Mouse (Mus musculus) limb, embryonic 11.5 days (tissue): Measurements from ENCODE around the gene Gcm1. TPM values are rescaled to one million over a fixed set of nuclear protein-coding genes. Genes with fewer than 3 reads are reported as not detected.

Experiments
- ATAC-seq: fragments of 200-750 bp; cut with Nextera tagmentation; 2 replicates; pipeline ENCODE4 v1.8.0; 2017; ENCODE audit warnings: low read depth; ENCODE audit not compliant: insufficient number of reproducible peaks, low FRiP score, low TSS enrichment
- DNase-seq: peaks from one replicate; pipeline ENCODE4 v3.0.0-alpha.2; 2015; ENCODE audit warnings: low spot score
- H3K27ac ChIP-seq: fragments of 300-500 bp; sonication (generic); replicated peaks from 2 replicates; pipeline ENCODE4 v1.5.1; 2014; ENCODE audit warnings: low read depth, mild to moderate bottlenecking, low read length
- H3K27me3 ChIP-seq: fragments of 300-500 bp; sonication (generic); 2 replicates; pipeline ENCODE4 v1.6.1; 2014; ENCODE audit warnings: mild to moderate bottlenecking, low read length, mixed read lengths; ENCODE audit not compliant: control insufficient read depth, insufficient read depth
- H3K36me3 ChIP-seq: fragments of 300-500 bp; sonication (generic); 2 replicates; pipeline ENCODE4 v1.6.1; 2014; ENCODE audit warnings: mild to moderate bottlenecking, low read length, moderate library complexity, mixed read lengths; ENCODE audit not compliant: control insufficient read depth, insufficient read depth
- H3K4me1 ChIP-seq: fragments of 300-500 bp; sonication (generic); 2 replicates; pipeline ENCODE4 v1.6.1; 2014; ENCODE audit warnings: low read length, mixed read lengths; ENCODE audit not compliant: control insufficient read depth, insufficient read depth
- H3K4me2 ChIP-seq: fragments of 300-500 bp; sonication (generic); 2 replicates; pipeline ENCODE4 v1.6.1; 2014; ENCODE audit warnings: low read depth, mild to moderate bottlenecking, moderate library complexity; ENCODE audit not compliant: severe bottlenecking
- H3K4me3 ChIP-seq: fragments of 300-500 bp; sonication (generic); 2 replicates; pipeline ENCODE4 v1.5.1; 2014; ENCODE audit warnings: low read depth, low read length
- H3K9ac ChIP-seq: fragments of 300-500 bp; sonication (generic); 2 replicates; pipeline ENCODE4 v1.6.1; 2014; ENCODE audit warnings: mild to moderate bottlenecking, low read length
- H3K9me3 ChIP-seq: fragments of 300-500 bp; sonication (generic); 2 replicates; pipeline ENCODE4 v1.6.1; 2016; ENCODE audit warnings: low read length; ENCODE audit not compliant: control insufficient read depth
- WGBS: fragments of 180-500 bp; shearing (Covaris S2); extraction: QIAGEN DNeasy Blood & Tissue Kit; methylation state at CpG from one replicate; pipeline ENCODE4 v1.1.7; 2014; 5-methylcytosine and 5-hydroxymethylcytosine counted together
- polyA plus RNA-seq: library from polyadenylated mRNA; unstranded; fragments of >200 nt; fragmentation: Nextera tagmentation; extraction: Ambion mirVana; gene quantifications from 2 replicates; pipeline ENCODE4 v1.2.1, GENCODE M21; 2014

Gcm1 gene
- polyA plus RNA-seq, 1 experiment from 2014 or later, result 0.25 TPM

DNA sequence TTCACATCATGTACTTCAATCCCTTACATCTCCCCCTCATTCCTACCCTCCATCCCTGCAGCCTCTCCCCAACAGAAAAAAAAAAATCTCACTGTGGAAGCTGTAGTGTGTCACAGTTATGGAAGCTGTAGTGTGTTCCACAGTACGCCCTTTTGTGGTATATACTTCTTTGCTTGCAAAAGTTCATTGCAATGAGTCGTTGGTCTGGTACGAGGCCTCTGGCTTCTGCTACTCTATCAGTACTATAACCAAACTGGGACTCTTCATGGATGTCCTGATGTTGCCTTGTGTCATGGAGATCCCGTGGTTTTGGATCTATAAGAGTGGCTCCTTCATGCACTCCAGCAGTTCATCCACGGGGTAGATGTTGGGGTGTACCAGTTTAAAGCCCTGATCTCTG lies 39.0 kb upstream of the Gcm1 start:
- 82% methylated on average over 5 of the region's 5 CpGs for WGBS
- H3K9ac ChIP-seq, result no peak overlapping the region

DNA sequence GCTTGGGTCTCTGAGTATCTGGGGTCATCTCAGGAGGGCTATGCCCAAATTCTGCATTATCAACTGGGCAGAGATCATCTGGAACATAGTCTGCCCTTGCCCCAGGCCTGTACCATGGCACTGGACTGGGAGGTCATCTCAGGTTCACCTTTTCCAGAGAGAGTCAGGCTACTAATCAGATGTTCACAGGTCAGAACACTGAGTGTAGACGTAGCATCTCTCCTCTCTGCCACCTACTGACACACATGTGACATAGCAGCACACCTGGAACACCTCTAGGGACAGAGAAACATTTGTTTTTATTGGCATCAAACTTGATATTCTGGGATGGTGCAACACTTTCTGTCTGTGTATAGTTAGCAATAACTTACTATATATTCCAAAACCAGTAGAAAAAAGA lies 37.9 kb upstream of the Gcm1 start:
- no peak overlapping the region for H3K9ac ChIP-seq
- no peaks in the 10 kb centered on the region for H3K36me3 ChIP-seq
- no peak overlapping the region for H3K27ac ChIP-seq
- no peaks in the 10 kb centered on the region for H3K4me1 ChIP-seq
- 39% methylated on average over 1 of the region's 1 CpGs for WGBS
- H3K9me3 ChIP-seq, result no peaks in the 10 kb centered on the region
- no peak overlapping the region for H3K4me2 ChIP-seq
- no peak overlapping the region for H3K4me3 ChIP-seq
- DNase-seq (no peak), ATAC-seq (no peak)
- H3K27me3 ChIP-seq, result no peaks in the 10 kb centered on the region

More for the DNA sequence above, 39.0 kb upstream of the Gcm1 start:
- Histone ChIP-seq H3K27ac (no peak overlapping the region), H3K27me3 (no peaks in the 10 kb centered on the region), H3K4me2 (no peak overlapping the region), H3K4me3 (no peak overlapping the region), H3K9me3 (no peaks in the 10 kb centered on the region), H3K36me3 (no peaks in the 10 kb centered on the region), H3K4me1 (no peaks in the 10 kb centered on the region)
- DNase-seq (no peak), ATAC-seq (no peak)

DNA sequence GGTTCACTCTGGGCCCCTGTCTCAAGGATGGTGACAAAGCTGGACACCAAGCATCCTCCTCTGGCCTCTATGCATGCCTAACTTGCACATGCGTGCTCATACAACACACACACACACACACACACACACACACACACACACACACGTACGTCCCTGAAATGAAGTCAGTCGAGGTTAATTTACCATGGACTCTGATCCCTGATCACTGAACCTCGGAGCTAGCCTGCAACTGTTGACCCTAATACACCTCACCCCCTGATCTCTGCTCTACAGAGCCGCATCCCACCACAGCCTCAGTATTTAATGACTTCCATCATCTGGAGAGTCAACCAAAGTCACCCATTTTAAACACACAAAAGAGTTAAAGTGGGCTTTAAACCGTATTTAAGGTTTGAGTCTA lies 35.9 kb upstream of the Gcm1 start:
- no peak overlapping the region for H3K4me2 ChIP-seq
- no peaks in the 10 kb centered on the region for H3K4me1 ChIP-seq
- H3K4me3 ChIP-seq, result no peak overlapping the region
- no peaks in the 10 kb centered on the region for H3K9me3 ChIP-seq
- DNase-seq (no peak), ATAC-seq (no peak)
- WGBS, result 81% methylated on average over 7 of the region's 7 CpGs
- no peaks in the 10 kb centered on the region for H3K27me3 ChIP-seq
- no peak overlapping the region for H3K9ac ChIP-seq
- no peaks in the 10 kb centered on the region for H3K36me3 ChIP-seq
- H3K27ac ChIP-seq, result no peak overlapping the region

DNA sequence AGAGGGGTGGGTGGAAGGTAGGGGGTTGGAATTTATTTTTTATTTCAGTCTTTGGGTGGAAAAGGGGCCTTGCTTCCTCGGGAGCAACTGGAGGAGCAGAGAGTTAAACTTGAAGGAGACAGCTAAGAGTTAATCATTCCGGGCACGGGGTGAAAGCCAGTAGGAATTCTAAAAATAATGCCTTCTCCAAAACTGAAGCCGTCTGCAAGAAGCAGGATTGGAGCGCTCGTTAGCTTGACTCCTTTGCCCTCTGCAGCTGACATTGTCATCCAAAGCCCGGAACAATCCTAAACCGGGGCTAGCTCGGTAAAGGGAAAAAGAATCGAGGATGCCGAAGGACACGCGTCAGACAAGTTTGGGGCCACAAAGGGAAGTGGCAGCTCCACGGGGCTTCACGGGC lies 35.4 kb upstream of the Gcm1 start:
- H3K4me2 ChIP-seq, result no peak overlapping the region
- H3K27ac ChIP-seq, result no peak overlapping the region
- H3K9me3 ChIP-seq, result no peaks in the 10 kb centered on the region
- no peaks in the 10 kb centered on the region for H3K36me3 ChIP-seq
- no peak overlapping the region for H3K4me3 ChIP-seq
- DNase-seq (no peak), ATAC-seq (no peak)
- no peak overlapping the region for H3K9ac ChIP-seq
- H3K4me1 ChIP-seq, result no peaks in the 10 kb centered on the region
- 74% methylated on average over 15 of the region's 15 CpGs for WGBS
- H3K27me3 ChIP-seq, result no peaks in the 10 kb centered on the region

DNA sequence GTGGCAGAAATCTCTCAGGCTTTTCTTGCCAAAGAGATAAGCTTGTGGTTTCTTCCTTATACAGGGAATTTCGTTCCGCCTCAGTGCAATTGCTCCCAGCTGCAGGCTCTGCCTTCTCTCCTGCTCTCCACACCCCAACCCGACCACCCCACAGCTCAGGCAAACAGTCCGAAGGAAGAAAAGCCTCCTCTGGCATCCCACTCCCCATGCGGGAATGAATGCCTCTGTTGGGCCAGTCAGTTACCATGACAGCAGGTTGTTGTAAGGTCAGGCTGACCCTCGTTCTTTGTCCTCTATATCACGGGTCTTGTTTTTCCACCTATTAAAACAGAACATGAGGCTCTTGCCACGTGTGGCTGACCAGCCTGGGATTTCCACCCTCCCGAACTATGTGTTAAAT lies 30.5 kb upstream of the Gcm1 start:
- no peak overlapping the region for H3K4me2 ChIP-seq
- WGBS, result 59% methylated on average over 9 of the region's 9 CpGs
- ATAC-seq (no peak), DNase-seq (no peak)
- no peak overlapping the region for H3K27ac ChIP-seq
- H3K36me3 ChIP-seq, result no peaks in the 10 kb centered on the region
- no peak overlapping the region for H3K9ac ChIP-seq
- no peak overlapping the region for H3K4me3 ChIP-seq
- H3K4me1 ChIP-seq, result no peaks in the 10 kb centered on the region
- H3K27me3 ChIP-seq, result no peaks in the 10 kb centered on the region
- no peaks in the 10 kb centered on the region for H3K9me3 ChIP-seq

GRCm38 (mm10) chr9:78022187-78022945 lies 29.4 kb upstream of the Gcm1 start:
- Histone ChIP-seq H3K36me3 (no peaks in the 10 kb centered on the region), H3K4me2 (no peak overlapping the region), H3K27ac (no peak overlapping the region), H3K4me1 (no peaks in the 10 kb centered on the region), H3K27me3 (no peaks in the 10 kb centered on the region), H3K9me3 (no peaks in the 10 kb centered on the region), H3K9ac (no peak overlapping the region), H3K4me3 (no peak overlapping the region)
- no peak for DNase-seq
- no peak for ATAC-seq
- 79% methylated on average over 8 of the region's 8 CpGs for WGBS

- no peak overlapping the region for H3K27ac ChIP-seq
- no peaks in the 10 kb centered on the region for H3K9me3 ChIP-seq
- no peaks in the 10 kb centered on the region for H3K36me3 ChIP-seq
- ATAC-seq (no peak), DNase-seq (peak; percentile 76)
- WGBS, result 26% methylated on average over 3 of the region's 3 CpGs
- H3K27me3 ChIP-seq, result no peaks in the 10 kb centered on the region
- H3K4me2 ChIP-seq, result no peak overlapping the region
- H3K9ac ChIP-seq, result no peak overlapping the region
- no peak overlapping the region for H3K4me3 ChIP-seq
- no peaks in the 10 kb centered on the region for H3K4me1 ChIP-seq
These were observed 26.9 kb upstream of the Gcm1 start for GRCm38 (mm10) chr9:78024823-78025222.

DNA sequence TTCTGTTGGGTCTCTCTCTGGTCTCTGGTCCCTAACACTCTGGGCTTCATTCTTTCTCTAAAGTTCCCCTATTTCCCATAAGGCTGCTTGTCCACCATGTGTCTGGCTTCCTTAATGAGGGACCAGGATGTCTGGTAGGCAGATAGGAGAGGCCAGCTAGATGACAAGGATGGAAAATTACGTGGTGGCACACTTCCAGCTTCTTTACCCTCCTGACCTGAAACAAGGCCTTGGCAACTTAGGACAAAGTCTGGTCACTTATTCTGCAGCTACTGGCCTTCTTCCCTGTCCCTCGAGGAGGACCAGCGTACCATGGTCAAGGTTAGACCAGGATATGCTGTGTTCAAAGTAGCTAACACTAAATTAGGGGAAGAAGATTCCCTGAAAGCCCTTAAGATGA lies 24.6 kb upstream of the Gcm1 start:
- Histone ChIP-seq H3K9me3 (no peaks in the 10 kb centered on the region), H3K4me3 (no peak overlapping the region), H3K27me3 (no peaks in the 10 kb centered on the region), H3K4me1 (no peaks in the 10 kb centered on the region), H3K9ac (no peak overlapping the region), H3K4me2 (no peak overlapping the region), H3K36me3 (no peaks in the 10 kb centered on the region), H3K27ac (no peak overlapping the region)
- no peak for DNase-seq
- ATAC-seq, result no peak
- 86% methylated on average over 3 of the region's 3 CpGs for WGBS
